Mouse (Mus musculus) stomach, postnatal 0 days (tissue): ENCODE data around the gene Syne3. TPM values are rescaled to one million over a fixed set of nuclear protein-coding genes. Genes with fewer than 3 reads are reported as not detected.
A peak's percentile ranks its signal among the peaks of the same experiment; 100 is the strongest.

ENCODE experiments used
- ATAC-seq: fragments of 200-750 bp; cut with Nextera tagmentation; 2 replicates; pipeline ENCODE4 v1.8.0; 2017; ENCODE audit not compliant: low FRiP score, low TSS enrichment
- DNase-seq: peaks from one replicate; pipeline ENCODE4 v3.0.0-alpha.2; 2016; ENCODE audit warnings: low spot score
- H3K27ac ChIP-seq: fragments of 300-500 bp; sonication (generic); replicated peaks from 2 replicates; pipeline ENCODE4 v1.5.1; 2014; ENCODE audit warnings: mild to moderate bottlenecking, control low read depth
- H3K27me3 ChIP-seq: fragments of 300-500 bp; sonication (generic); 2 replicates; pipeline ENCODE4 v1.6.1; 2014; ENCODE audit warnings: low read length; ENCODE audit not compliant: control insufficient read depth, insufficient read depth
- H3K36me3 ChIP-seq: fragments of 300-500 bp; sonication (generic); 2 replicates; pipeline ENCODE4 v1.6.1; 2014; ENCODE audit warnings: low read length, mixed read lengths; ENCODE audit not compliant: control insufficient read depth, insufficient read depth
- H3K4me1 ChIP-seq: fragments of 300-500 bp; sonication (generic); replicated peaks from 2 replicates; pipeline ENCODE4 v1.6.1; 2014; ENCODE audit warnings: antibody characterized with exemption; ENCODE audit not compliant: control insufficient read depth, insufficient read depth
- H3K4me2 ChIP-seq: fragments of 300-500 bp; sonication (generic); replicated peaks from 2 replicates; pipeline ENCODE4 v1.6.1; 2014; ENCODE audit warnings: low read depth, mild to moderate bottlenecking, control low read depth, moderate library complexity
- H3K4me3 ChIP-seq: fragments of 300-500 bp; sonication (generic); 2 replicates; pipeline ENCODE4 v1.5.1; 2014; ENCODE audit warnings: low read depth, low read length, control low read depth
- H3K9ac ChIP-seq: fragments of 300-500 bp; sonication (generic); 2 replicates; pipeline ENCODE4 v1.6.1; 2014; ENCODE audit warnings: mild to moderate bottlenecking, low read length, control low read depth, mixed read lengths
- H3K9me3 ChIP-seq: fragments of 300-500 bp; sonication (generic); 2 replicates; pipeline ENCODE4 v1.6.1; 2016; ENCODE audit warnings: low read length; ENCODE audit not compliant: control insufficient read depth
- CTCF ChIP-seq: IDR thresholded peaks from 2 replicates; pipeline ENCODE4 v1.5.1; 2016; ENCODE audit warnings: antibody characterized with exemption, low read depth, mild to moderate bottlenecking, moderate library complexity
- EP300 ChIP-seq: optimal IDR thresholded peaks from 2 replicates; pipeline ENCODE3; 2016; ENCODE audit warnings: antibody characterized with exemption
- WGBS: fragments of 180-500 bp; shearing (Covaris S2); extraction: QIAGEN DNeasy Blood & Tissue Kit; methylation state at CpG from one replicate; pipeline ENCODE4 v1.1.7; 2014; 5-methylcytosine and 5-hydroxymethylcytosine counted together
- polyA plus RNA-seq: library from polyadenylated mRNA; unstranded; fragments of >200 nt; fragmentation: Nextera tagmentation; extraction: Ambion mirVana; gene quantifications from 2 replicates; pipeline ENCODE4 v1.2.1, GENCODE M21; 2015

The Syne3 gene
- polyA plus RNA-seq, 1 experiment from 2014 or later = 0.72 TPM

DNA sequence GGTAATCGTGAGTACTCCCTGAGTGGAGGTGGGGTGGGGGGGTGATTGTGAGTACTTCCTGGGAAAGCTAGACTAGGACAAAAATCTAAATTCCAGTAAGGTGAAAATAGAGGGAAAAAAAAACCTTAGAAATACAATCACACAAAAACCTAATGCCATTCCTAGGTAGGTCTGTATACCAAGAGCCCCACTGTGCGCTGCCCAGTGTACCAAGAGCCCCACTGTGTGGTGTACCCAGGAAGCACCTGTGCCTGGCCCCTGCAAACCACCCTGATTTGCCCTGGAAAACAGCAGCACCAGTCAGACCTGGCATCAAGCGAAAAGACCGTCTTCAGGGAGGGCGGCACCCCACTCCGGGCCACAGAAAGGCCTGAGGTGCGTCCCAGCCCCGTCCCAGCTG, 74.5 kb downstream of the Syne3 start:
- H3K27me3 ChIP-seq = no peaks in the 10 kb centered on the region
- WGBS = 81% methylated on average over 8 of the region's 8 CpGs
- no peak overlapping the region for H3K9ac ChIP-seq
- TF ChIP-seq CTCF (no peak), EP300 (no peak)
- no peak for ATAC-seq
- no peaks in the 10 kb centered on the region for H3K4me1 ChIP-seq
- no peak overlapping the region for H3K4me3 ChIP-seq
- no peak for DNase-seq
- no peak overlapping the region for H3K27ac ChIP-seq
- no peaks in the 10 kb centered on the region for H3K9me3 ChIP-seq
- H3K36me3 ChIP-seq = no peaks in the 10 kb centered on the region
- no peak overlapping the region for H3K4me2 ChIP-seq

GRCm38 (mm10) chr12:104933800-104934199, 75.8 kb downstream of the Syne3 start:
- TF ChIP-seq CTCF (no peak), EP300 (no peak)
- no peak overlapping the region for H3K4me2 ChIP-seq
- WGBS = 50% methylated on average over 13 of the region's 13 CpGs
- H3K36me3 ChIP-seq = no peaks in the 10 kb centered on the region
- H3K4me1 ChIP-seq = no peaks in the 10 kb centered on the region
- H3K9ac ChIP-seq = no peak overlapping the region
- DNase-seq = no peak
- 0 out of 2 replicates have a peak, but pooled peaks have one; percentile 22 for ATAC-seq
- no peaks in the 10 kb centered on the region for H3K9me3 ChIP-seq
- H3K4me3 ChIP-seq = no peak overlapping the region
- H3K27ac ChIP-seq = no peak overlapping the region
- H3K27me3 ChIP-seq = no peaks in the 10 kb centered on the region

- Histone ChIP-seq H3K4me2 (no peak overlapping the region), H3K4me1 (no peaks in the 10 kb centered on the region), H3K9ac (no peak overlapping the region), H3K9me3 (no peaks in the 10 kb centered on the region), H3K36me3 (no peaks in the 10 kb centered on the region), H3K27ac (no peak overlapping the region), H3K27me3 (no peaks in the 10 kb centered on the region), H3K4me3 (no peak overlapping the region)
- WGBS = 68% methylated on average over 2 of the region's 2 CpGs
- DNase-seq (peak; percentile 36), ATAC-seq (peak; percentile 10; the same call in 1 of the 2 replicates)
- TF ChIP-seq CTCF (peak; percentile 62), EP300 (no peak)
Observed at GRCm38 (mm10) chr12:104933217-104933616, 76.4 kb downstream of the Syne3 start.

- no peak overlapping the region for H3K4me3 ChIP-seq
- no peak overlapping the region for H3K9ac ChIP-seq
- WGBS = 79% methylated on average over 2 of the region's 2 CpGs
- ATAC-seq (no peak), DNase-seq (no peak)
- H3K4me1 ChIP-seq = no peaks in the 10 kb centered on the region
- H3K36me3 ChIP-seq = no peaks in the 10 kb centered on the region
- H3K4me2 ChIP-seq = no peak overlapping the region
- no peaks in the 10 kb centered on the region for H3K9me3 ChIP-seq
- no peak overlapping the region for H3K27ac ChIP-seq
- no peaks in the 10 kb centered on the region for H3K27me3 ChIP-seq
- TF ChIP-seq CTCF = no peak
- TF ChIP-seq EP300 = no peak
Observed at GRCm38 (mm10) chr12:104925765-104926164, 83.8 kb downstream of the Syne3 start.

DNA sequence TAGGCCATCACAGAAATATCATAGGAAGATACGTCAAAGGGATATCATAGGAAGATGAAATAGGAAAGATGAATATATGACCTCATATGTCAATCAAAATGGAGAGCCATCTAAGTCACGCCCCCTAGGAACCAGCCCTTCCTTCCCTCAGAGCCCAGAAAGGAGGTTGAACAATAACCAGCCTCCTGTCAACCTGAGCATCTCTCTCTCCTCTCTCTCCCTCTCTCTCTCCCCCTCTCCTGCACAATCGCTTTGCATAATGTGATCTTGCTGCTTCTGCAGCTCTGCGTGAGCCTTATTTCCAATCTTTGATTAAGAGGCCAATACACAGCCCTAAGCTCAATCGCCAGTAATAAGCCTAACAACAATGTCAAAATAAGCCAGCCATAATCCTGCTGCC, 84.6 kb downstream of the Syne3 start:
- TF ChIP-seq EP300 (no peak), CTCF (no peak)
- no peak for ATAC-seq
- WGBS = 77% methylated on average over 5 of the region's 5 CpGs
- Histone ChIP-seq H3K27me3 (no peaks in the 10 kb centered on the region), H3K4me2 (no peak overlapping the region), H3K9me3 (no peaks in the 10 kb centered on the region), H3K36me3 (no peaks in the 10 kb centered on the region), H3K9ac (no peak overlapping the region), H3K27ac (no peak overlapping the region), H3K4me1 (no peaks in the 10 kb centered on the region), H3K4me3 (no peak overlapping the region)
- no peak for DNase-seq

GRCm38 (mm10) chr12:104924546-104924945, 85.1 kb downstream of the Syne3 start:
- Histone ChIP-seq H3K9ac (no peak overlapping the region), H3K9me3 (no peaks in the 10 kb centered on the region), H3K4me1 (no peaks in the 10 kb centered on the region), H3K27ac (no peak overlapping the region), H3K36me3 (no peaks in the 10 kb centered on the region), H3K27me3 (no peaks in the 10 kb centered on the region), H3K4me2 (no peak overlapping the region), H3K4me3 (no peak overlapping the region)
- no peak for DNase-seq
- WGBS = 89% methylated on average over 3 of the region's 3 CpGs
- TF ChIP-seq CTCF (no peak), EP300 (no peak)
- ATAC-seq = no peak
